Mouse (Mus musculus) limb, embryonic 11.5 days (tissue): ENCODE data around the gene Zfp691. TPM values are rescaled to one million over a fixed set of nuclear protein-coding genes. Genes with fewer than 3 reads are reported as not detected.

Source experiments
- ATAC-seq: fragments of 200-750 bp; cut with Nextera tagmentation; 2 replicates; pipeline ENCODE4 v1.8.0; 2017; ENCODE audit warnings: low read depth; ENCODE audit not compliant: insufficient number of reproducible peaks, low FRiP score, low TSS enrichment
- DNase-seq: peaks from one replicate; pipeline ENCODE4 v3.0.0-alpha.2; 2015; ENCODE audit warnings: low spot score
- H3K27ac ChIP-seq: fragments of 300-500 bp; sonication (generic); replicated peaks from 2 replicates; pipeline ENCODE4 v1.5.1; 2014; ENCODE audit warnings: low read depth, mild to moderate bottlenecking, low read length
- H3K27me3 ChIP-seq: fragments of 300-500 bp; sonication (generic); 2 replicates; pipeline ENCODE4 v1.6.1; 2014; ENCODE audit warnings: mild to moderate bottlenecking, low read length, mixed read lengths; ENCODE audit not compliant: control insufficient read depth, insufficient read depth
- H3K36me3 ChIP-seq: fragments of 300-500 bp; sonication (generic); 2 replicates; pipeline ENCODE4 v1.6.1; 2014; ENCODE audit warnings: mild to moderate bottlenecking, low read length, moderate library complexity, mixed read lengths; ENCODE audit not compliant: control insufficient read depth, insufficient read depth
- H3K4me1 ChIP-seq: fragments of 300-500 bp; sonication (generic); 2 replicates; pipeline ENCODE4 v1.6.1; 2014; ENCODE audit warnings: low read length, mixed read lengths; ENCODE audit not compliant: control insufficient read depth, insufficient read depth
- H3K4me2 ChIP-seq: fragments of 300-500 bp; sonication (generic); 2 replicates; pipeline ENCODE4 v1.6.1; 2014; ENCODE audit warnings: low read depth, mild to moderate bottlenecking, moderate library complexity; ENCODE audit not compliant: severe bottlenecking
- H3K4me3 ChIP-seq: fragments of 300-500 bp; sonication (generic); 2 replicates; pipeline ENCODE4 v1.5.1; 2014; ENCODE audit warnings: low read depth, low read length
- H3K9ac ChIP-seq: fragments of 300-500 bp; sonication (generic); 2 replicates; pipeline ENCODE4 v1.6.1; 2014; ENCODE audit warnings: mild to moderate bottlenecking, low read length
- H3K9me3 ChIP-seq: fragments of 300-500 bp; sonication (generic); 2 replicates; pipeline ENCODE4 v1.6.1; 2016; ENCODE audit warnings: low read length; ENCODE audit not compliant: control insufficient read depth
- WGBS: fragments of 180-500 bp; shearing (Covaris S2); extraction: QIAGEN DNeasy Blood & Tissue Kit; methylation state at CpG from one replicate; pipeline ENCODE4 v1.1.7; 2014; 5-methylcytosine and 5-hydroxymethylcytosine counted together
- polyA plus RNA-seq: library from polyadenylated mRNA; unstranded; fragments of >200 nt; fragmentation: Nextera tagmentation; extraction: Ambion mirVana; gene quantifications from 2 replicates; pipeline ENCODE4 v1.2.1, GENCODE M21; 2014

The Zfp691 gene
- polyA plus RNA-seq, 1 experiment from 2014 or later: 10.0 TPM

- Histone ChIP-seq H3K36me3 (no peaks in the 10 kb centered on the region), H3K27me3 (no peaks in the 10 kb centered on the region), H3K4me2 (no peak overlapping the region), H3K27ac (no peak overlapping the region), H3K9me3 (no peaks in the 10 kb centered on the region), H3K4me1 (0 out of 2 replicates have a peak, but pooled peaks cover 2% of the 10 kb centered on the region), H3K4me3 (no peak overlapping the region), H3K9ac (no peak overlapping the region)
- ATAC-seq (no peak), DNase-seq (no peak)
- WGBS: 89% methylated on average over 4 of the region's 4 CpGs
These were observed 18.8 kb upstream of the Zfp691 start for GRCm38 (mm10) chr4:119192757-119193156.

- Histone ChIP-seq H3K4me2 (no peak overlapping the region), H3K9ac (no peak overlapping the region), H3K4me1 (no peaks in the 10 kb centered on the region), H3K36me3 (no peaks in the 10 kb centered on the region), H3K27me3 (no peaks in the 10 kb centered on the region), H3K4me3 (no peak overlapping the region), H3K27ac (no peak overlapping the region), H3K9me3 (no peaks in the 10 kb centered on the region)
- ATAC-seq: no peak
- 71% methylated on average over 3 of the region's 3 CpGs for WGBS
- DNase-seq: no peak
These were observed 17.3 kb upstream of the Zfp691 start for GRCm38 (mm10) chr4:119191273-119191672.

GRCm38 (mm10) chr4:119190618-119191017 is 16.6 kb upstream of the Zfp691 start:
- Histone ChIP-seq H3K27ac (no peak overlapping the region), H3K9me3 (no peaks in the 10 kb centered on the region), H3K9ac (no peak overlapping the region), H3K4me1 (no peaks in the 10 kb centered on the region), H3K4me2 (no peak overlapping the region), H3K4me3 (no peak overlapping the region), H3K27me3 (no peaks in the 10 kb centered on the region), H3K36me3 (no peaks in the 10 kb centered on the region)
- DNase-seq (no peak), ATAC-seq (no peak)
- 80% methylated on average over 8 of the region's 8 CpGs for WGBS

- DNase-seq: no peak
- no peaks in the 10 kb centered on the region for H3K27me3 ChIP-seq
- no peaks in the 10 kb centered on the region for H3K9me3 ChIP-seq
- 68% methylated on average over 6 of the region's 6 CpGs for WGBS
- no peak within 1 kb of the TSS for H3K4me2 ChIP-seq
- no peak within 1 kb of the TSS for H3K9ac ChIP-seq
- no peaks in the 10 kb centered on the region for H3K4me1 ChIP-seq
- no peaks in the 10 kb centered on the region for H3K36me3 ChIP-seq
- H3K27ac ChIP-seq: no peak within 1 kb of the TSS
- ATAC-seq: no peak
- no peak within 1 kb of the TSS for H3K4me3 ChIP-seq
These were observed 15.9 kb upstream of the Zfp691 start, which contains the start of gene Ermap for GRCm38 (mm10) chr4:119189864-119190263. Gene Ermap (minus strand): TSS chr4:119190011.

- no peak overlapping the region for H3K27ac ChIP-seq
- WGBS: 82% methylated on average over 6 of the region's 6 CpGs
- no peaks in the 10 kb centered on the region for H3K27me3 ChIP-seq
- no peak overlapping the region for H3K9ac ChIP-seq
- H3K9me3 ChIP-seq: no peaks in the 10 kb centered on the region
- no peak for ATAC-seq
- no peak for DNase-seq
- no peaks in the 10 kb centered on the region for H3K36me3 ChIP-seq
- H3K4me3 ChIP-seq: no peak overlapping the region
- no peak overlapping the region for H3K4me2 ChIP-seq
- no peaks in the 10 kb centered on the region for H3K4me1 ChIP-seq
These were observed 15.4 kb upstream of the Zfp691 start for GRCm38 (mm10) chr4:119189392-119189791.

- WGBS: 58% methylated on average over 11 of the region's 11 CpGs
These were observed 14.2 kb upstream of the Zfp691 start for GRCm38 (mm10) chr4:119188060-119188785.

GRCm38 (mm10) chr4:119185771-119186170 is 11.8 kb upstream of the Zfp691 start:
- no peak for ATAC-seq
- no peak overlapping the region for H3K4me3 ChIP-seq
- DNase-seq: no peak
- no peaks in the 10 kb centered on the region for H3K4me1 ChIP-seq
- H3K36me3 ChIP-seq: no peaks in the 10 kb centered on the region
- no peak overlapping the region for H3K9ac ChIP-seq
- H3K27ac ChIP-seq: no peak overlapping the region
- WGBS: 78% methylated on average over 4 of the region's 4 CpGs
- no peaks in the 10 kb centered on the region for H3K9me3 ChIP-seq
- no peaks in the 10 kb centered on the region for H3K27me3 ChIP-seq
- no peak overlapping the region for H3K4me2 ChIP-seq

More at GRCm38 (mm10) chr4:119188060-119188785, 14.2 kb upstream of the Zfp691 start:
- DNase-seq: no peak
- Histone ChIP-seq H3K4me2 (no peak overlapping the region), H3K36me3 (no peaks in the 10 kb centered on the region), H3K4me3 (no peak overlapping the region), H3K27me3 (no peaks in the 10 kb centered on the region), H3K27ac (no peak overlapping the region), H3K9me3 (no peaks in the 10 kb centered on the region), H3K9ac (no peak overlapping the region), H3K4me1 (no peaks in the 10 kb centered on the region)
- ATAC-seq: no peak

GRCm38 (mm10) chr4:119183525-119183924 is 9.5 kb upstream of the Zfp691 start:
- Histone ChIP-seq H3K9me3 (no peaks in the 10 kb centered on the region), H3K27ac (no peak overlapping the region), H3K36me3 (no peaks in the 10 kb centered on the region), H3K4me2 (no peak overlapping the region), H3K4me3 (no peak overlapping the region), H3K9ac (no peak overlapping the region), H3K27me3 (no peaks in the 10 kb centered on the region), H3K4me1 (no peaks in the 10 kb centered on the region)
- ATAC-seq: no peak
- DNase-seq: no peak
- 64% methylated on average over 1 of the region's 1 CpGs for WGBS

GRCm38 (mm10) chr4:119181456-119181855 is 7.5 kb upstream of the Zfp691 start:
- Histone ChIP-seq H3K9me3 (no peaks in the 10 kb centered on the region), H3K27me3 (no peaks in the 10 kb centered on the region), H3K4me1 (no peaks in the 10 kb centered on the region), H3K4me2 (no peak overlapping the region), H3K4me3 (no peak overlapping the region), H3K27ac (no peak overlapping the region), H3K36me3 (no peaks in the 10 kb centered on the region), H3K9ac (no peak overlapping the region)
- ATAC-seq (no peak), DNase-seq (no peak)
- whole genome bisulfite sequencing: 92% methylated on average over 9 of the region's 9 CpGs
